Mouse (Mus musculus) midbrain, embryonic 15.5 days (tissue): Measurements from ENCODE around the gene Crip1. TPM values are rescaled to one million over a fixed set of nuclear protein-coding genes. Genes with fewer than 3 reads are reported as not detected.

Experiments used
- ATAC-seq: fragments of 200-750 bp; cut with Nextera tagmentation; replicated peaks from 2 replicates; pipeline ENCODE4 v1.8.0; 2017; ENCODE audit warnings: moderate TSS enrichment
- H3K27ac ChIP-seq: fragments of 300-500 bp; sonication (generic); 2 replicates; pipeline ENCODE4 v1.5.1; 2015; ENCODE audit warnings: mild to moderate bottlenecking, inconsistent platforms
- H3K27me3 ChIP-seq: fragments of 300-500 bp; sonication (generic); replicated peaks from 2 replicates; pipeline ENCODE4 v1.6.1; 2015; ENCODE audit warnings: inconsistent platforms
- H3K36me3 ChIP-seq: fragments of 300-500 bp; sonication (generic); replicated peaks from 2 replicates; pipeline ENCODE4 v1.6.1; 2015; ENCODE audit warnings: inconsistent platforms
- H3K4me1 ChIP-seq: fragments of 300-500 bp; sonication (generic); 2 replicates; pipeline ENCODE4 v1.6.1; 2015; ENCODE audit warnings: inconsistent platforms
- H3K4me2 ChIP-seq: fragments of 300-500 bp; sonication (generic); 2 replicates; pipeline ENCODE4 v1.6.1; 2015; ENCODE audit warnings: inconsistent platforms, mild to moderate bottlenecking, moderate library complexity
- H3K4me3 ChIP-seq: fragments of 300-500 bp; sonication (generic); 2 replicates; pipeline ENCODE4 v1.5.1; 2015; ENCODE audit warnings: mild to moderate bottlenecking, inconsistent platforms
- H3K9ac ChIP-seq: fragments of 300-500 bp; sonication (generic); 2 replicates; pipeline ENCODE4 v1.6.1; 2015; ENCODE audit warnings: mild to moderate bottlenecking, inconsistent platforms
- H3K9me3 ChIP-seq: fragments of 300-500 bp; sonication (generic); 2 replicates; pipeline ENCODE4 v1.6.1; 2016; ENCODE audit warnings: inconsistent platforms
- WGBS: fragments of 180-500 bp; shearing (Covaris S2); methylation state at CpG from one replicate; pipeline ENCODE4 v1.1.7; 2015; ENCODE audit warnings: mixed read lengths; 5-methylcytosine and 5-hydroxymethylcytosine counted together
- polyA plus RNA-seq: library from polyadenylated mRNA; unstranded; fragments of >200 nt; fragmentation: Nextera tagmentation; extraction: Ambion mirVana; gene quantifications from 2 replicates; pipeline ENCODE4 v1.2.1, GENCODE M21; 2015

Crip1 gene
- polyA plus RNA-seq: 23.7 and 27.3 TPM in 2 replicates

DNA sequence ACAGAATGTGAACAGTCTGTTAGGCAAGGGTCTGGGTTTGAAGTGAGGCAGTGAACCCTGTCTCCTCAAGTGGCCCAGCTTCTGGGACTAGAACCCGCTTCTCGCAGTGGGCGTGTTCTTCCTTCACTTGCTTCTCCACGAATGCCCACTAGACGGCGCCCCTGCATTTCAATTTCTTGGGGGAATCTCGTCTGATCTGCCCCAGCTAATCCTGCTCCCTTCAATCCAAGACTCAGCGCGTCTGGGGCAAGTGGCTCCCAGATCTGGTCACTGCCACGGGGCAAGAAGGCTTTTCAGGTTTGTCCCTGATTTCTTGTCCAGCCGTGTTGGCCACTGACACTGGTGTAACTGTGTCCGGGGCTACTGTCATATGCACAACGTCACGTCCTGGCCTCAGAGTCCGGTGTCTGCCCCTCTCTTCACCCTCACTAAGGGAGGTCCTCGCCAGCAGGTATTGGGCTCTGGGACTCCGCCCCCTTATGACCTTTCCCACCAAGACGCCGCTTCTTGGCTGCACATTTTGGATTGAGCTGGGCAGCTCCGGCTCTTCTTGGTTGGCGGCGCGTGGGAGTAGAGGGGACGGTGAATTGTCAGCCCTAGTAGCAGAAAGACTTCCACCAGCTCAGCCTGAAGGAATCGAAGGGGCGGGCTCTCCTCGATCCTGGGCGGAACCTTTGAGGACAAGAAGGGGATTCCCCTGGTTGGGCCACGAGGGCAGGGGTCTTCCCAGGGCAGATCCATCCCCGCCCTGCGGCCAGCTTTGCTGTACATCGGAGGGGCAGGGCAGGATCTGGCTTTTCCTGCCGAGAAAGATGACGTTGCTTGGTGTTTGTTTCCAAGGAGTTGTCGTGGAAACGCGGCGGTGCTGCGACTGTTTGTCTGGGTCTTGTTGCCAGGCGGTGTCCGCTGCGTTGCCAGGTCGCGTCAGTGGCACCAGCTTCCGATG lies at the start of gene Crip1:
Gene Crip1, plus strand, starts transcription at position 205 of the 946 bp plus-strand sequence.
- no peak within 1 kb of the TSS for H3K9ac ChIP-seq
- H3K27me3 ChIP-seq: peaks cover 11% of the 10 kb centered on the region; the same call in 1 of the 2 replicates
- 0 out of 2 replicates have a peak, but pooled peaks have one; percentile 7 for ATAC-seq
- H3K36me3 ChIP-seq: peaks cover 13% of the 10 kb centered on the region; the same call in 1 of the 2 replicates
- H3K4me3 ChIP-seq: no peak within 1 kb of the TSS
- peak within 1 kb of the TSS; percentile 25 for H3K4me2 ChIP-seq
- H3K4me1 ChIP-seq: peaks cover 34% of the 10 kb centered on the region
- no peaks in the 10 kb centered on the region for H3K9me3 ChIP-seq
- H3K27ac ChIP-seq: no peak within 1 kb of the TSS
- 10% methylated on average over 45 of the region's 45 CpGs for WGBS

- peaks cover 38% of the 10 kb centered on the region for H3K4me1 ChIP-seq
- H3K9ac ChIP-seq: no peak overlapping the region
- no peak overlapping the region for H3K27ac ChIP-seq
- H3K36me3 ChIP-seq: no peaks in the 10 kb centered on the region
- WGBS: 88% methylated on average over 5 of the region's 5 CpGs
- no peaks in the 10 kb centered on the region for H3K27me3 ChIP-seq
- peak overlapping the region; percentile 99 for H3K4me2 ChIP-seq
- ATAC-seq: no peak
- H3K9me3 ChIP-seq: no peaks in the 10 kb centered on the region
- H3K4me3 ChIP-seq: peak overlapping the region; percentile 97; the same call in 1 of the 2 replicates
Observed at GRCm38 (mm10) chr12:113097040-113097439, 49.1 kb upstream of the Crip1 start.

GRCm38 (mm10) chr12:113097749-113098281 lies 48.3 kb upstream of the Crip1 start, which contains the start of gene Mta1:
TSS of gene Mta1 (plus strand) at chr12:113098278.
- H3K36me3 ChIP-seq: no peaks in the 10 kb centered on the region
- peak within 1 kb of the TSS; percentile 99 for H3K4me2 ChIP-seq
- WGBS: under 1% methylated on average over 50 of the region's 53 CpGs

DNA sequence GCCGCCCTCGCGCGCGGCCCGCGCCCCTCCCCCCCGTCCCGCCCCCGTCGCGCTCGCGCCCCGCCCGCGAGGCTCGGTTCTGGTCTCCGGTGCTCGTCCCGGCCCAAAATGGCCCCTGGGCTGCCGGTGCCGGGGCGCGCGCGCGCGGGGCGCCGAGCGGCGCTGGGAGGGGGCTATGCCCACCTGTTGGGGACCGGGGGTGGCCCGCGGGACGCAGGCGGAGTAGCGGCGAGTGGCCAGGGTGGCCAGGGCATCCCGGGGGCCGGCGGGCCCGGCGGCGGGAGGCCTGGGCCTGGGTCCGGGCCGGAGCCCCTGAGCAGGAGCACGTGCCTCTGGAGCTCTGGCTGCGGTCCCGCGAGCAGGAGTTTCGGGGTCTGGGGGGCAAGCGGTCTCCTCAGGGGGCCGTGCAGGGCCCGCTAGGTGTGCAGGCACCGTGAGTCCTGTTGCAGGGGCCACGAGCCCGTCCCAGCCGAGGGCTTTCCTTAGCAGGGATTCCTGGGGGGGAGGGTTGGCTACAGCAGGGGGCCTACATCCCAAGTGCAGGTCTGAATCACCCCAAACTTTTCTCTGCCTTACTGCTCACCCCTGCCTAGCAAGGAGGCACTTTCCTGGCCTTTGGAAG lies 47.5 kb upstream of the Crip1 start:
- Histone ChIP-seq H3K27me3 (no peaks in the 10 kb centered on the region), H3K4me3 (peak overlapping the region; percentile 97), H3K27ac (peak overlapping the region; percentile 87), H3K4me1 (peaks cover 46% of the 10 kb centered on the region), H3K9ac (peak overlapping the region; percentile 99), H3K36me3 (no peaks in the 10 kb centered on the region), H3K9me3 (no peaks in the 10 kb centered on the region), H3K4me2 (peak overlapping the region; percentile 99)
- peak; percentile 13 for ATAC-seq
- WGBS: 0% methylated on average over 36 of the region's 60 CpGs

More at GRCm38 (mm10) chr12:113097749-113098281, 48.3 kb upstream of the Crip1 start, which contains the start of gene Mta1:
- peak; percentile 61 for ATAC-seq
- H3K9ac ChIP-seq: peak within 1 kb of the TSS; percentile 99
- H3K27me3 ChIP-seq: no peaks in the 10 kb centered on the region
- peak within 1 kb of the TSS; percentile 97 for H3K4me3 ChIP-seq
- H3K9me3 ChIP-seq: no peaks in the 10 kb centered on the region
- H3K4me1 ChIP-seq: peaks cover 45% of the 10 kb centered on the region
- peak within 1 kb of the TSS; percentile 87 for H3K27ac ChIP-seq

DNA sequence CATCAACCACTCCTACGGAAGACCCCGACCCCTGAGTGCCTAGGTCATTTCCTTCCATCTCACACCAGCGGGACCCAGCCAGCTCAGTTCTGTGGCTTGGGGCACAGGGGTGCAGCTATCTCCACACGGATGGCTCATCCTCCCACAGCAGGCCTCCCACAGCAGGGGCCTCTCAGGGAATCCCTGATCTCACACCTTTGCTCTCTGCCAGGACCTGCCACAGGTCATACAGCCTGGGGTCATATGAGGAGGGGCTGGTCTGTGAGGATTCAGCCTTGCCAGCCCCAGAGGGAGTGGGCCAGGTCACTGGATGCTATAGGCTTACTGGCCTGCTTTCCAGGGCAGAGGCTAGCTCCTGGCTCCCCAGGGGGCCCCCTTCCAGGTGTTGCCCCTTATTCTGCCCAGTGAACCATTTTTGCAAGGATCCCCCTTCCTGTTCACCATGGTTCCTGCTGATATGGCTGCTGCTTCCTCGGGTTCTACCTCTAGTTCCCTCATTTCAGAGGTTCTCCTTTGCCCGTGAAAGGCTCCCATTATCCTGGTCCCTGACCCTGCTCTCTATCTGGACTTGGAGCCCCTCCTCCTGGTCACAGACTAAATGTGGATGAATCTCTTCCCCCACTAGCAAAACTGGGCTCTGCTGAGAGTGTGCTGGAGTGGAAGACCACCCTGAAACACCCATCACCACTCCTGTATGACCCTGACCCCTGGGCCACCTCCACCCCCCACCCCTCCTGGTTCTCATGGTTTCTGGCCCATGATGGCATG lies 46.5 kb upstream of the Crip1 start:
- Histone ChIP-seq H3K27ac (no peak overlapping the region), H3K9ac (peak overlapping the region; percentile 99), H3K27me3 (no peaks in the 10 kb centered on the region), H3K4me2 (peak overlapping the region; percentile 99), H3K4me1 (peaks cover 46% of the 10 kb centered on the region), H3K9me3 (no peaks in the 10 kb centered on the region), H3K4me3 (peak overlapping the region; percentile 97), H3K36me3 (no peaks in the 10 kb centered on the region)
- ATAC-seq: no peak
- 36% methylated on average over 6 of the region's 6 CpGs for WGBS

DNA sequence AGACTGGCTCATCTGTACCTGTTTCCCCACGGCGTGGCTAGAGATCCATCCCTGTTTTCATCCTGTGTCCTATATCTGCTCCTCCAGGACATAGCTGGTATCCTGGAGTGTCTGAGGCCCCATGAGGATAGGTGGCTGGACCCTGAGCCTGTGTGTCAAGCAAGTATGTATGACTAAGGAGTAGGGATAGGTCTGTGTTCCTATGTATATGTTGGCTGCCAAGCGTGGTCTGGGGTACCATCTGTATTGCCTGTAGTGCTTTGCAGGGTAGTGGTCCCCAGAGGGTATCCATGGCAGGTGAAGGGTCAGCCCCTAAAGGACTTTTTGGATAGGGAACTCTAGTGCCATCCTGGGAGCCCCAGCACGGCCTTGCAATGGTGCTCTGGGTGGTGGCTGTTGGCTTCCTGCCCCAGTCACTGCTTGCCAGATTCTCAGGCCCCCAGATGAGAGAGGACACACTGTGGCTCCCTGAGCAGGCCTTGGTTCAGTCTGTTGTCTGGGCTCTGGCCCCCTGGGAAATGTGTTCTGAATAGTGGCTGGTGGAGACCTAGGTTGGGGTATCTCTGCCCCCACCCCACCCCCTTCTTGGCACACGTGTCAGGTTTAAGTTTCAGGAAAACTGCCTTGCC lies 45.6 kb upstream of the Crip1 start:
- Histone ChIP-seq H3K27ac (no peak overlapping the region), H3K4me3 (no peak overlapping the region), H3K4me1 (peaks cover 46% of the 10 kb centered on the region), H3K9me3 (no peaks in the 10 kb centered on the region), H3K27me3 (no peaks in the 10 kb centered on the region), H3K36me3 (no peaks in the 10 kb centered on the region), H3K4me2 (no peak overlapping the region), H3K9ac (no peak overlapping the region)
- ATAC-seq: no peak
- WGBS: 74% methylated on average over 5 of the region's 5 CpGs

GRCm38 (mm10) chr12:113101251-113101960 lies 44.7 kb upstream of the Crip1 start:
- H3K9me3 ChIP-seq: no peaks in the 10 kb centered on the region
- WGBS: 78% methylated on average over 9 of the region's 9 CpGs
- no peaks in the 10 kb centered on the region for H3K36me3 ChIP-seq
- no peak for ATAC-seq
- no peak overlapping the region for H3K4me2 ChIP-seq
- no peak overlapping the region for H3K4me3 ChIP-seq
- no peak overlapping the region for H3K27ac ChIP-seq
- peak overlapping the region; percentile 15; the same call in 1 of the 2 replicates for H3K9ac ChIP-seq
- no peaks in the 10 kb centered on the region for H3K27me3 ChIP-seq
- peaks cover 46% of the 10 kb centered on the region for H3K4me1 ChIP-seq

- Histone ChIP-seq H3K36me3 (no peaks in the 10 kb centered on the region), H3K4me1 (peaks cover 39% of the 10 kb centered on the region), H3K9ac (no peak overlapping the region), H3K27me3 (no peaks in the 10 kb centered on the region), H3K27ac (no peak overlapping the region), H3K4me3 (no peak overlapping the region), H3K9me3 (no peaks in the 10 kb centered on the region), H3K4me2 (no peak overlapping the region)
- 56% methylated on average over 6 of the region's 6 CpGs for WGBS
- no peak for ATAC-seq
Observed at GRCm38 (mm10) chr12:113102461-113102860, 43.7 kb upstream of the Crip1 start.

GRCm38 (mm10) chr12:113103846-113104451 lies 42.2 kb upstream of the Crip1 start:
- no peak overlapping the region for H3K4me2 ChIP-seq
- no peaks in the 10 kb centered on the region for H3K36me3 ChIP-seq
- no peak overlapping the region for H3K4me3 ChIP-seq
- peaks cover 34% of the 10 kb centered on the region for H3K4me1 ChIP-seq
- WGBS: 83% methylated on average over 8 of the region's 8 CpGs
- H3K9me3 ChIP-seq: no peaks in the 10 kb centered on the region
- no peak overlapping the region for H3K9ac ChIP-seq
- H3K27ac ChIP-seq: no peak overlapping the region
- ATAC-seq: no peak
- H3K27me3 ChIP-seq: no peaks in the 10 kb centered on the region

- Histone ChIP-seq H3K27ac (no peak overlapping the region), H3K27me3 (no peaks in the 10 kb centered on the region), H3K9me3 (no peaks in the 10 kb centered on the region), H3K36me3 (no peaks in the 10 kb centered on the region), H3K4me2 (no peak overlapping the region), H3K4me3 (no peak overlapping the region), H3K9ac (no peak overlapping the region), H3K4me1 (peaks cover 11% of the 10 kb centered on the region)
- WGBS: 94% methylated on average over 6 of the region's 6 CpGs
- ATAC-seq: no peak
Observed at GRCm38 (mm10) chr12:113106386-113106785, 39.7 kb upstream of the Crip1 start.
